Mouse (Mus musculus): Measurements from ENCODE around the gene Filip1l.

DNA sequence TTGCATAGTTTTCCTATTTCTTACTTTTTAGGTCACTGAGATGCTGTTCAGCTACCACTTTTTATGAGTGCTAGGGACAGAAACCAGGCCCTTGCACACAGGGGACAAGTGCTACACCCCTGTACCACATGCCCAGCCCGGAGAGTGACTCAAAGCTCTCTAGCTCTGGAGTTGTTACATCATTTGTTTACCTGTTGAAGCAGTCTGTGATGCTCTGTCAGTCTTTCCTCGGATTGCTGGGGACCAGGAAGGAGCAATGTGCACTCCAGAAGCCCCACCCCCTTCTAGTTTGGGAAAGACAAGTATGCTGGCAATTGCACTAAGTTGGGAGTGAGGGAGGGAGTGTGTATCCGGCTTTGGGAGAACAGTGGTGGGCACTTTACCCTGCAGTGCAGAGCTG is 3.2 kb upstream of the Filip1l start:
- TF ChIP-seq POLR2A (IDR thresholded peaks at IDR 0.05; ENCODE audit: low read depth, low read length) (no peak), CTCF (IDR thresholded peaks at IDR 0.05; ENCODE audit: borderline replicate concordance, insufficient read depth, low read length) (no peak)
